Mouse (Mus musculus): Measurements from ENCODE around the gene Ank2.

GRCm38 (mm10) chr3:127208871-127209270 lies 290.3 kb downstream of the Ank2 start:
- TF ChIP-seq GATA1 (IDR thresholded peaks at IDR 0.05; ENCODE audit: borderline replicate concordance, low read length) (no peak), FLI1 (IDR thresholded peaks at IDR 0.05; ENCODE audit: low read length) (no peak)
